ENCODE assay signal across 8 mouse cellular contexts in genomic region chr9:70671772-70672579, GRCm38 (mm10). TPM values are rescaled to one million over a fixed set of nuclear protein-coding genes. Genes with fewer than 3 reads are reported as not detected.
DNase-seq lines count a peak whose midpoint lies in the region; ATAC-seq and TF ChIP-seq lines count a peak whose summit lies in the region.

No protein-coding gene starts in this region.

- TF ChIP-seq CTCF in spleen, adult 2 months (IDR thresholded peaks at IDR 0.05; ENCODE audit: extremely low read depth, insufficient read depth, insufficient read length, insufficient replicate concordance), result no peak

- peak overlapping the region; percentile 55 for H3K27ac ChIP-seq in spleen, adult 2 months (ENCODE audit: insufficient read depth, low read length)
- H3K27ac ChIP-seq in hindbrain, embryonic 13.5 days, result no peak overlapping the region

- H3K9me3 ChIP-seq in hindbrain, embryonic 13.5 days, result no peaks in the 10 kb centered on the region

- H3K4me1 ChIP-seq in spleen, adult 2 months (ENCODE audit: control insufficient read depth, insufficient read depth, insufficient read length), result peaks cover 12% of the 10 kb centered on the region; the same call in 1 of the 2 replicates
- no peaks in the 10 kb centered on the region for H3K4me1 ChIP-seq in hindbrain, embryonic 13.5 days (replicated peaks)

- 8% methylated on average over 10 of the region's 10 CpGs for WGBS in spleen, adult 2 months
- WGBS in hindbrain, embryonic 13.5 days, result 55% methylated on average over 10 of the region's 10 CpGs

- TF ChIP-seq POLR2A in spleen, adult 2 months (IDR thresholded peaks at IDR 0.05; ENCODE audit: low read depth, low read length), result no peak; the same call in 1 of the 2 replicates

- no peak overlapping the region for H3K9ac ChIP-seq in hindbrain, embryonic 13.5 days

- no peak for ATAC-seq in hindbrain, embryonic 13.5 days (ENCODE audit: low FRiP score)

- H3K36me3 ChIP-seq in spleen, adult 2 months (ENCODE audit: control insufficient read depth, insufficient read depth, low read length), result no peaks in the 10 kb centered on the region
- no peaks in the 10 kb centered on the region for H3K36me3 ChIP-seq in hindbrain, embryonic 13.5 days

- peak; percentile 10 for DNase-seq in adrenal gland, adult 8-10 months
- DNase-seq in adrenal gland, adult 18-20 months (ENCODE audit: low spot score in 2 of 2), result no peak
- peak; percentile 24 to 64 for DNase-seq in spleen, adult 2 months (ENCODE audit: low read depth in 1 of 2, low spot score in 2 of 2)
- DNase-seq in spleen, postnatal 14 days (ENCODE audit: low spot score in 2 of 2), result no peak
- peak; percentile 56 for DNase-seq in kidney, postnatal 14 days
- peak; percentile 12 for DNase-seq in retina, postnatal 1 day
- no peak for DNase-seq in right cerebral cortex, postnatal 10 days (ENCODE audit: low spot score in 2 of 2)

- no peak overlapping the region for H3K4me2 ChIP-seq in hindbrain, embryonic 13.5 days

- H3K27me3 ChIP-seq in spleen, adult 2 months (ENCODE audit: control insufficient read depth, insufficient read depth, low read length), result no peaks in the 10 kb centered on the region
- H3K27me3 ChIP-seq in hindbrain, embryonic 13.5 days, result no peaks in the 10 kb centered on the region

- H3K4me3 ChIP-seq in spleen, adult 2 months (ENCODE audit: extremely low read depth, insufficient read depth, insufficient read length), result no peak overlapping the region; the same call in 1 of the 2 replicates
- no peak overlapping the region for H3K4me3 ChIP-seq in hindbrain, embryonic 13.5 days

RNA-seq across cellular contexts. Expression of gene Adam10, which starts 6.8 kb away (rescaled TPM):
- total RNA-seq in adrenal gland, adult 8-10 months (2022), result 10 to 100 TPM; 46.6 to 59.2 (median 54.2) TPM
- total RNA-seq in adrenal gland, adult 18-20 months (2021), result 10 to 100 TPM; 37.4 to 42.9 TPM
- polyA plus RNA-seq in spleen, adult 2 months (2012; rRNA removed), result 27.9 and 29.5 TPM in 2 replicates
- polyA plus RNA-seq in hindbrain, embryonic 13.5 days (2015; fragmentation: Nextera tagmentation; extraction: Ambion mirVana), result 73.4 and 74.4 TPM in 2 replicates

RNA-seq across cellular contexts. Expression of gene Mindy2, which starts 15.0 kb away (rescaled TPM):
- total RNA-seq in adrenal gland, adult 8-10 months (2022), result 10 to 100 TPM; 15.9 to 22.7 (median 19.1) TPM
- 10 to 100 TPM; 15.1 to 24.2 TPM for total RNA-seq in adrenal gland, adult 18-20 months (2021)
- polyA plus RNA-seq in spleen, adult 2 months (2012; rRNA removed), result 8.5 and 22.1 TPM in 2 replicates
- polyA plus RNA-seq in hindbrain, embryonic 13.5 days (2015; fragmentation: Nextera tagmentation; extraction: Ambion mirVana), result 17.4 and 20.4 TPM in 2 replicates

RNA-seq across cellular contexts. Expression of gene Gm10642, which starts 15.9 kb away (rescaled TPM):
- under 1 TPM; 0.37 to 0.65 (median 0.47) TPM for total RNA-seq in adrenal gland, adult 8-10 months (2022)
- 1 to 10 TPM in 1 of 2 experiments, under 1 TPM in 1; 0.43 to 2.7 TPM for total RNA-seq in adrenal gland, adult 18-20 months (2021)
- 1.5 and 4.2 TPM in 2 replicates for polyA plus RNA-seq in spleen, adult 2 months (2012; rRNA removed)
- polyA plus RNA-seq in hindbrain, embryonic 13.5 days (2015; fragmentation: Nextera tagmentation; extraction: Ambion mirVana), result 0.29 and 0.41 TPM in 2 replicates

Comparison
In these comparisons a context has a peak if more than half of its experiments do, and no peak if none do; other contexts are left out.
1. DNase-seq: peak in adrenal gland, adult 8-10 months (single experiment), spleen, adult 2 months (2 of 2), kidney, postnatal 14 days (single experiment) and retina, postnatal 1 day (single experiment); none in adrenal gland, adult 18-20 months (0 of 2), spleen, postnatal 14 days (0 of 2) and right cerebral cortex, postnatal 10 days (0 of 2).